Mouse (Mus musculus) c-Kit-positive CD71-positive TER-119-positive erythroid progenitor cells, embryonic 14.5 days (primary cell): ENCODE results near the gene Mvd.

ENCODE experiments used
- DNase-seq: peaks from one replicate; pipeline ENCODE4 v3.0.0-alpha.2; 2013; ENCODE audit warnings: low spot score

Gene Mvd

GRCm38 (mm10) chr8:122457171-122457570 lies 13.9 kb upstream of the Mvd start:
- no peak for DNase-seq

- DNase-seq, result no peak
Measured at GRCm38 (mm10) chr8:122454409-122454808, 11.2 kb upstream of the Mvd start.

- DNase-seq, result no peak
Measured at GRCm38 (mm10) chr8:122452154-122452553, 8.9 kb upstream of the Mvd start.

GRCm38 (mm10) chr8:122451161-122451703 lies 8.0 kb upstream of the Mvd start:
- DNase-seq, result no peak

- no peak for DNase-seq
Measured at GRCm38 (mm10) chr8:122445203-122445602, 2.0 kb upstream of the Mvd start.

GRCm38 (mm10) chr8:122444058-122444748 lies 981 bp upstream of the Mvd start:
- DNase-seq, result peak; percentile 77

GRCm38 (mm10) chr8:122442781-122443180 lies 441 bp downstream of the Mvd start:
- no peak for DNase-seq

- DNase-seq, result no peak
Measured at GRCm38 (mm10) chr8:122442356-122442755, 866 bp downstream of the Mvd start.

GRCm38 (mm10) chr8:122441326-122441725 lies 1.9 kb downstream of the Mvd start:
- no peak for DNase-seq

GRCm38 (mm10) chr8:122439336-122439735 lies 3.9 kb downstream of the Mvd start:
- DNase-seq, result no peak

GRCm38 (mm10) chr8:122437708-122438331 lies 5.4 kb downstream of the Mvd start:
- DNase-seq, result no peak

- no peak for DNase-seq
Measured at GRCm38 (mm10) chr8:122436586-122437125, 6.6 kb downstream of the Mvd start.

GRCm38 (mm10) chr8:122436146-122436545 lies 7.1 kb downstream of the Mvd start:
- DNase-seq, result no peak

GRCm38 (mm10) chr8:122435375-122435774 lies 7.8 kb downstream of the Mvd start:
- DNase-seq, result no peak

- DNase-seq, result no peak
Measured at GRCm38 (mm10) chr8:122433269-122433905, 9.8 kb downstream of the Mvd start.

GRCm38 (mm10) chr8:122432443-122433268 lies 10.6 kb downstream of the Mvd start, which contains the start of gene Cyba:
TSS of gene Cyba (minus strand) at chr8:122432930.
- peak; percentile 24 for DNase-seq

- DNase-seq, result no peak
Measured at GRCm38 (mm10) chr8:122431694-122432442, 11.4 kb downstream of the Mvd start.

GRCm38 (mm10) chr8:122430646-122431045 lies 12.6 kb downstream of the Mvd start:
- DNase-seq, result no peak

GRCm38 (mm10) chr8:122430058-122430636 lies 13.1 kb downstream of the Mvd start:
- no peak for DNase-seq

- DNase-seq, result no peak
Measured at GRCm38 (mm10) chr8:122428163-122428562, 15.1 kb downstream of the Mvd start.

GRCm38 (mm10) chr8:122427607-122428006 lies 15.6 kb downstream of the Mvd start:
- DNase-seq, result no peak
